In the genomic region with DNA sequence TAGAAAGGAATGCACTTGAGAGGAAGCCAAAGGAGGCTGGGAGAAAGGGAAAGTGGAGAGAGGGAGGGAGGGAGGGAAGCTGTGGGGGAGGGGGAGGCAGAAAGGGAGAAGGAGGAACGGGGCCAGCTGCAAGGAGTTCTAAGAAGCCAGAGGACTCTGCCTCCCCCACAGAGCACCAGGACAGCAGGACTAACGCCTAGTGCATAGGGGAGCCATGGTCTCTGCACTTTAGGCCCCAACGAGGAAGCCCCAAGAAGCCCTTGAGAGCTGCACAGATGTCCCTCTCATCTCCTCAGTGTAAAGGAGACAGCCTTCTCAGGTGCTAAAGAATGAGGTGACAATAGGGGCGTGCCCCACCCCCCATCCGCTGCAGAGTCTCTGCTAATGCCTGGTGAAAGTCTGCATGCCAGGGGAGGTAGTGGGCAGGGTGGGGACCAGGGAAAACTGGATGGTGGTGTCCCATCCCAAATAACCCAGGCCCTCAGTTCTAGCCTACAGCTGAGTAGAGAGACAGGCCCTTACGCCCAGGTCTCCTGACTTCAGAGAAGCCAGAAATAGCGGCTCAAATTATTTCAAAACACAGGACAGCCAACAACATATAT, we compare ENCODE assay signal across 8 mouse cellular contexts. TPM values are rescaled to one million over a fixed set of nuclear protein-coding genes. Genes with fewer than 3 reads are reported as not detected.
A peak's percentile ranks its signal among the peaks of the same experiment; 100 is the strongest.
DNase-seq lines count a peak whose midpoint lies in the region; ATAC-seq and TF ChIP-seq lines count a peak whose summit lies in the region.

No protein-coding gene starts in this region.

- H3K36me3 ChIP-seq in midbrain, embryonic 14.5 days (ENCODE audit: control insufficient read depth, insufficient read depth, low read length), result no peaks in the 10 kb centered on the region
- no peaks in the 10 kb centered on the region for H3K36me3 ChIP-seq in midbrain, embryonic 15.5 days (replicated peaks)
- H3K36me3 ChIP-seq in intestine, embryonic 15.5 days, result no peaks in the 10 kb centered on the region
- H3K36me3 ChIP-seq in myocyte (ENCODE audit: control insufficient read depth, insufficient read depth), result no peaks in the 10 kb centered on the region

- H3ac ChIP-seq in myocyte (ENCODE audit: control insufficient read depth, insufficient read length), result no peak overlapping the region

- peak; percentile 55 to 85 for DNase-seq in adrenal gland, adult (ENCODE audit: inconsistent age in 2 of 2, low spot score in 1 of 2)
- no peak for DNase-seq in adrenal gland, postnatal 4 days (ENCODE audit: low spot score in 2 of 2)
- peak; percentile 15 for DNase-seq in midbrain, embryonic 14.5 days
- DNase-seq in layer of hippocampus, postnatal 25 days (ENCODE audit: extremely low spot score in 1 of 2, low spot score in 1 of 2), result no peak
- no peak for DNase-seq in right cerebral cortex, adult 2 months (ENCODE audit: low spot score in 2 of 2)

- no peak for ATAC-seq in midbrain, embryonic 14.5 days (ENCODE audit: low FRiP score, low TSS enrichment)
- ATAC-seq in midbrain, embryonic 15.5 days (replicated peaks), result no peak
- peak; percentile 39; the same call in 1 of the 2 replicates for ATAC-seq in intestine, embryonic 15.5 days

- no peaks in the 10 kb centered on the region for H3K79me2 ChIP-seq in myocyte (ENCODE audit: control insufficient read depth, insufficient read depth)

- no peaks in the 10 kb centered on the region for H3K27me3 ChIP-seq in midbrain, embryonic 14.5 days (ENCODE audit: control insufficient read depth, insufficient read depth, low read length)
- H3K27me3 ChIP-seq in midbrain, embryonic 15.5 days (replicated peaks), result no peaks in the 10 kb centered on the region
- H3K27me3 ChIP-seq in intestine, embryonic 15.5 days (replicated peaks), result no peaks in the 10 kb centered on the region
- H3K27me3 ChIP-seq in myocyte (ENCODE audit: control insufficient read depth, insufficient read depth, insufficient read length), result no peaks in the 10 kb centered on the region

- no peak overlapping the region for H3K27ac ChIP-seq in midbrain, embryonic 14.5 days (replicated peaks; ENCODE audit: low read depth, low read length)
- no peak overlapping the region for H3K27ac ChIP-seq in midbrain, embryonic 15.5 days
- H3K27ac ChIP-seq in intestine, embryonic 15.5 days, result peak overlapping the region; percentile 63

- H3K4me2 ChIP-seq in midbrain, embryonic 14.5 days (ENCODE audit: low read length), result no peak overlapping the region
- H3K4me2 ChIP-seq in midbrain, embryonic 15.5 days, result no peak overlapping the region
- H3K4me2 ChIP-seq in intestine, embryonic 15.5 days (replicated peaks), result peak overlapping the region; percentile 6; the same call in 1 of the 2 replicates
- H3K4me2 ChIP-seq in myocyte (ENCODE audit: low read depth), result peak overlapping the region; percentile 24

- no peak for TF ChIP-seq POLR2A in myocyte (IDR thresholded peaks at IDR 0.05; ENCODE audit: insufficient read length, low read depth)

- H3K4me3 ChIP-seq in midbrain, embryonic 14.5 days (replicated peaks; ENCODE audit: low read depth, low read length), result no peak overlapping the region
- H3K4me3 ChIP-seq in midbrain, embryonic 15.5 days, result no peak overlapping the region
- H3K4me3 ChIP-seq in intestine, embryonic 15.5 days (replicated peaks), result no peak overlapping the region
- no peak overlapping the region for H3K4me3 ChIP-seq in myocyte

- no peak overlapping the region for H3K9ac ChIP-seq in midbrain, embryonic 14.5 days (replicated peaks; ENCODE audit: low read length)
- no peak overlapping the region for H3K9ac ChIP-seq in midbrain, embryonic 15.5 days
- no peak overlapping the region for H3K9ac ChIP-seq in intestine, embryonic 15.5 days

- WGBS in midbrain, embryonic 14.5 days, result 30% methylated on average over 7 of the region's 7 CpGs
- WGBS in midbrain, embryonic 15.5 days, result 32% methylated on average over 7 of the region's 7 CpGs
- 22% methylated on average over 7 of the region's 7 CpGs for WGBS in intestine, embryonic 15.5 days

- H3K9me3 ChIP-seq in midbrain, embryonic 14.5 days (ENCODE audit: control insufficient read depth, low read length), result no peaks in the 10 kb centered on the region
- no peaks in the 10 kb centered on the region for H3K9me3 ChIP-seq in midbrain, embryonic 15.5 days
- no peaks in the 10 kb centered on the region for H3K9me3 ChIP-seq in intestine, embryonic 15.5 days

- H3K4me1 ChIP-seq in midbrain, embryonic 14.5 days (ENCODE audit: control insufficient read depth, insufficient read depth, low read length), result peaks cover 4% of the 10 kb centered on the region; the same call in 1 of the 2 replicates
- H3K4me1 ChIP-seq in midbrain, embryonic 15.5 days, result 0 out of 2 replicates have a peak, but pooled peaks cover 6% of the 10 kb centered on the region
- peaks cover 25% of the 10 kb centered on the region for H3K4me1 ChIP-seq in intestine, embryonic 15.5 days (replicated peaks)

TF ChIP-seq in myocyte, 11 proteins besides CTCF, POLR2A, EP300 and RAD21:
- TF ChIP-seq TCF3 (IDR thresholded peaks at IDR 0.05; ENCODE audit: insufficient read length, low read depth) (no peak), MYOG (IDR thresholded peaks at IDR 0.05; ENCODE audit: control insufficient read depth in 1 of 3, insufficient read depth in 1 of 3, insufficient read length in 2 of 3, low read depth in 2 of 3) (no peak), CEBPB (IDR thresholded peaks at IDR 0.05; ENCODE audit: insufficient read depth, poor library complexity, severe bottlenecking) (no peak), REST (IDR thresholded peaks at IDR 0.05; ENCODE audit: insufficient read depth, insufficient read length) (no peak), E2F4 (IDR thresholded peaks at IDR 0.05; ENCODE audit: insufficient read depth) (no peak), USF1 (IDR thresholded peaks at IDR 0.05; ENCODE audit: low read depth) (no peak), SRF (IDR thresholded peaks at IDR 0.05; ENCODE audit: control insufficient read depth, insufficient read length, low read depth) (no peak), POLR2AphosphoS2 (IDR thresholded peaks at IDR 0.05; ENCODE audit: insufficient read length, low read depth) (no peak), TCF12 (IDR thresholded peaks at IDR 0.05; ENCODE audit: insufficient read depth, poor library complexity, severe bottlenecking) (no peak), MYOD1 (IDR thresholded peaks at IDR 0.05; ENCODE audit: control insufficient read depth in 1 of 3, insufficient read length in 2 of 3, low read depth in 2 of 3) (no peak), MAX (IDR thresholded peaks at IDR 0.05; ENCODE audit: low read depth) (no peak)

RNA-seq across cellular contexts. Expression of gene Ptgis, which starts 10.4 kb away (rescaled TPM):
- total RNA-seq in adrenal gland, postnatal 4 days (2021), result 10 to 100 TPM; 21.5 to 22.3 TPM
- 2.2 and 5.3 TPM in 2 replicates for polyA plus RNA-seq in midbrain, embryonic 14.5 days (2014; fragmentation: Nextera tagmentation; extraction: Ambion mirVana)
- polyA plus RNA-seq in midbrain, embryonic 15.5 days (2015; fragmentation: Nextera tagmentation; extraction: Ambion mirVana), result 4.3 and 4.8 TPM in 2 replicates
- 12.0 and 13.4 TPM in 2 replicates for polyA plus RNA-seq in intestine, embryonic 15.5 days (2015; fragmentation: Nextera tagmentation; extraction: Ambion mirVana)
- 116 TPM for polyA plus RNA-seq in myocyte (2012; fragmentation: generic; extraction: Trizol)
- total RNA-seq in layer of hippocampus, postnatal 25 days (2021), result 1 to 10 TPM; 1.1 TPM

Comparison
In these comparisons a context has a peak if more than half of its experiments do, and no peak if none do; other contexts are left out.
1. DNase-seq: peak in adrenal gland, adult (2 of 2) and midbrain, embryonic 14.5 days (single experiment); none in adrenal gland, postnatal 4 days (0 of 2), layer of hippocampus, postnatal 25 days (0 of 2) and right cerebral cortex, adult 2 months (0 of 2).
2. H3K4me2 ChIP-seq: peak in intestine, embryonic 15.5 days (single experiment) and myocyte (single experiment); none in midbrain, embryonic 14.5 days (single experiment) and midbrain, embryonic 15.5 days (single experiment).